Mouse (Mus musculus) small intestine, adult 2 months (tissue): ENCODE measurements around the gene Slc9a3. TPM values are rescaled to one million over a fixed set of nuclear protein-coding genes. Genes with fewer than 3 reads are reported as not detected.

Experiments
- H3K27ac ChIP-seq: fragments of 200-500 bp; 2 replicates; pipeline ENCODE4 v1.5.1; 2012; ENCODE audit warnings: low read depth, low read length, control low read depth, inconsistent platforms; ENCODE audit not compliant: insufficient read depth
- H3K27me3 ChIP-seq: fragments of 200-500 bp; 2 replicates; pipeline ENCODE4 v1.6.1; 2012; ENCODE audit warnings: mild to moderate bottlenecking, moderate library complexity, low read length, inconsistent platforms; ENCODE audit not compliant: control insufficient read depth, insufficient read depth
- H3K36me3 ChIP-seq: fragments of 200-500 bp; 2 replicates; pipeline ENCODE4 v1.6.1; 2012; ENCODE audit warnings: mild to moderate bottlenecking, low read length, control low read depth, inconsistent platforms; ENCODE audit not compliant: control insufficient read depth, insufficient read depth
- H3K4me1 ChIP-seq: fragments of 200-500 bp; 2 replicates; pipeline ENCODE4 v1.6.1; 2012; ENCODE audit warnings: low read length, inconsistent platforms, mixed read lengths; ENCODE audit not compliant: control insufficient read depth, insufficient read depth, insufficient read length
- H3K4me3 ChIP-seq: fragments of 200-500 bp; 2 replicates; pipeline ENCODE4 v1.5.1; 2012; ENCODE audit warnings: low read depth, mild to moderate bottlenecking, control low read depth, inconsistent platforms, low read length, moderate library complexity
- CTCF ChIP-seq: fragments of 200-500 bp; IDR thresholded peaks from 2 replicates; pipeline ENCODE4 v1.5.1; 2012; ENCODE audit warnings: low read depth, mild to moderate bottlenecking, control low read depth, inconsistent platforms, low read length, moderate library complexity, mixed read lengths; ENCODE audit not compliant: insufficient replicate concordance, insufficient read length; ENCODE audit errors: extremely low read depth
- POLR2A ChIP-seq: fragments of 200-500 bp; IDR thresholded peaks from 2 replicates; pipeline ENCODE4 v1.6.1; 2012; ENCODE audit warnings: low read depth, mild to moderate bottlenecking, control low read depth, inconsistent platforms, low read length, moderate library complexity
- WGBS: fragments of 180-500 bp; shearing (Covaris S2); methylation state at CpG from one replicate; pipeline ENCODE4 v1.1.7; 2018; 5-methylcytosine and 5-hydroxymethylcytosine counted together
- polyA plus RNA-seq: library from polyadenylated mRNA; depleted of rRNA; stranded (reverse); fragments of >200 nt; gene quantifications from 2 replicates; pipeline ENCODE4 v1.2.3, GENCODE M21; 2012; rRNA removed

Slc9a3 gene
- polyA plus RNA-seq = 93.4 and 151 TPM in 2 replicates

- Histone ChIP-seq H3K36me3 (no peaks in the 10 kb centered on the region), H3K4me1 (peaks cover 11% of the 10 kb centered on the region), H3K27ac (peak within 1 kb of the TSS; percentile 60; the same call in 1 of the 2 replicates), H3K4me3 (peak within 1 kb of the TSS; percentile 70), H3K27me3 (no peaks in the 10 kb centered on the region)
- WGBS = 2% methylated on average over 35 of the region's 35 CpGs
- TF ChIP-seq POLR2A (peak; percentile 93), CTCF (no peak)
Measured at GRCm38 (mm10) chr13:74121141-74121602, at the start of gene Slc9a3. Gene Slc9a3 (plus strand): TSS chr13:74121457.

DNA sequence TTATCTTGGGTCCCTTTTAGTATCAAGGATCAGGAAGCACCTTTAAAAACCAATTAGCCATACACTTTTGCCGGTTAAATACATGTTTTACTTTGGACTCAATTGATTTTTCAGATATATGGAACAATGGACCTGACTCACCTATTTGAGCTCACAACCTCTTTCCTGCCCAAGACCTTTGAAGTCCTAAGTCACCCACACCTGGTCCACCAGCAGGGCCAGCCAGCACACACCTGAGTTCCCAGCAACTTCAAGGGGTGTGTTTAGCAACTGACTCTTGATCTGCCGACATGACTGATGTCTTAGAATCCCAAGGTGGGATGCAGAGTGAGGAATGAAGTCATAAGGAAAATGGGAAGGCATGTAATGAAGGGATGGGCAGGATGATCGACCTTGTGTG, 49.5 kb upstream of the Slc9a3 start:
- H3K4me1 ChIP-seq = peaks cover 6% of the 10 kb centered on the region; the same call in 1 of the 2 replicates
- no peak for TF ChIP-seq POLR2A
- TF ChIP-seq CTCF = no peak
- no peaks in the 10 kb centered on the region for H3K36me3 ChIP-seq
- no peak overlapping the region for H3K27ac ChIP-seq
- H3K27me3 ChIP-seq = no peaks in the 10 kb centered on the region
- no peak overlapping the region for H3K4me3 ChIP-seq
- WGBS = 25% methylated on average over 3 of the region's 3 CpGs

DNA sequence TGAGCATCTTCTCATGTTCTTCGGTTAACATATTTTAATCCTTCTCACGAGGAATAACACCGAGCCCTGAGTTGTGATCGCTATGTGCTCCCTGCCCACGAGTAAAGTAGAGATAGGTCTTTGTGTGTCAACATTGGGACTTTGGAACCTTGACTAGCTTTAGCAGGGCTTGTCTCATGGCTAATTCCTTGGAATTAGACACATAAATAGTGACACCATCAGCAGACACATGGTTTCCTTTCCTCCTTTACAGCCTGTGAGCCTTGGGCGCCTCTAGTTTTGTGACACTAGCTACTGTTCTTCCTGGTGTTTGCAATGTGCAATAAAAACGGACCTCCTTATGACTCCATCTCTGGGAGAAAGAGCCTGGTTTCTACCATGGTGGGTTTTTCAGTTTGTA, 47.9 kb upstream of the Slc9a3 start:
- Histone ChIP-seq H3K4me1 (peaks cover 6% of the 10 kb centered on the region; the same call in 1 of the 2 replicates), H3K36me3 (no peaks in the 10 kb centered on the region), H3K27me3 (no peaks in the 10 kb centered on the region), H3K4me3 (no peak overlapping the region), H3K27ac (no peak overlapping the region)
- TF ChIP-seq POLR2A (no peak), CTCF (no peak)
- 43% methylated on average over 7 of the region's 7 CpGs for WGBS

DNA sequence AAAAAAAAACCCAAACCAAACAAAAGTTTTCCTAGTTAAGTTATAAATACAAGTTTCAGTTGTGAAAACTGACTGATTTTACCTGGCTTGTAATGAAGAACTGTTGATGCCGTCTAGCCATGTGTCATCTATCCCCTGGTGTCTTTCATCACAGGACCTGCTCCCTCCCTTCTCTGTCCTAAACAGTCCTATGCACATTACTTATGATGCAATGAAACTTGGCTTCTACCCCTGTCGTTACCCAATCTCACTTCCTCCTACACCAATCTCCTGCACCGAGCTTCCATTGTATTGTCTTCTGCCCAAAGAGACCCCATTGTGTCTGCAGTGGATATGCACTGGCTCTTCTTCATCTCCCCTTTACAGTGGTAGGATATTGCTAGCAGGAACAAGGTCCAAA, 31.0 kb upstream of the Slc9a3 start:
- Histone ChIP-seq H3K27ac (no peak overlapping the region), H3K4me3 (no peak overlapping the region), H3K36me3 (no peaks in the 10 kb centered on the region), H3K4me1 (no peaks in the 10 kb centered on the region), H3K27me3 (no peaks in the 10 kb centered on the region)
- 38% methylated on average over 3 of the region's 3 CpGs for whole genome bisulfite sequencing
- TF ChIP-seq CTCF (no peak), POLR2A (no peak)

- no peaks in the 10 kb centered on the region for H3K36me3 ChIP-seq
- peaks cover 19% of the 10 kb centered on the region; the same call in 1 of the 2 replicates for H3K4me1 ChIP-seq
- TF ChIP-seq CTCF = no peak
- TF ChIP-seq POLR2A = no peak
- WGBS = 78% methylated on average over 2 of the region's 2 CpGs
- H3K27me3 ChIP-seq = no peaks in the 10 kb centered on the region
- H3K4me3 ChIP-seq = no peak overlapping the region
- H3K27ac ChIP-seq = no peak overlapping the region
Measured at GRCm38 (mm10) chr13:74095936-74096335, 25.3 kb upstream of the Slc9a3 start.

- WGBS = 47% methylated on average over 2 of the region's 2 CpGs
- Histone ChIP-seq H3K27me3 (no peaks in the 10 kb centered on the region), H3K36me3 (no peaks in the 10 kb centered on the region), H3K4me1 (peaks cover 21% of the 10 kb centered on the region; the same call in 1 of the 2 replicates), H3K4me3 (no peak overlapping the region), H3K27ac (no peak overlapping the region)
- TF ChIP-seq CTCF = peak; percentile 83; the same call in 1 of the 2 replicates
- no peak for TF ChIP-seq POLR2A
Measured at GRCm38 (mm10) chr13:74096715-74097363, 24.4 kb upstream of the Slc9a3 start.

GRCm38 (mm10) chr13:74098913-74099312, 22.3 kb upstream of the Slc9a3 start:
- WGBS = 36% methylated on average over 6 of the region's 6 CpGs
- no peaks in the 10 kb centered on the region for H3K27me3 ChIP-seq
- peak overlapping the region; percentile 84 for H3K27ac ChIP-seq
- no peaks in the 10 kb centered on the region for H3K36me3 ChIP-seq
- TF ChIP-seq CTCF (no peak), POLR2A (no peak)
- no peak overlapping the region for H3K4me3 ChIP-seq
- peaks cover 34% of the 10 kb centered on the region; the same call in 1 of the 2 replicates for H3K4me1 ChIP-seq
